Mouse (Mus musculus) frontal cortex, adult 2 months (tissue): Measurements from ENCODE around the gene Pdlim1. TPM values are rescaled to one million over a fixed set of nuclear protein-coding genes. Genes with fewer than 3 reads are reported as not detected.
A peak's percentile ranks its signal among the peaks of the same experiment; 100 is the strongest.

Experiments used
- DNase-seq, 2 experiments: peaks; one replicate each; pipeline ENCODE4 v3.0.0; 2022; ENCODE audit warnings: low spot score in 1 of 2; ENCODE audit errors: extremely low spot score in 1 of 2
- polyA plus RNA-seq: library from polyadenylated mRNA; depleted of rRNA; stranded (reverse); fragments of >200 nt; gene quantifications from 2 replicates; pipeline ENCODE4 v1.2.3, GENCODE M21; 2012; rRNA removed

Pdlim1 gene
- 11.1 and 11.3 TPM in 2 replicates for polyA plus RNA-seq

GRCm38 (mm10) chr19:40271308-40271892 lies at the start of gene Pdlim1:
Pdlim1 (minus strand) TSS chr19:40271842.
- no peak for DNase-seq

GRCm38 (mm10) chr19:40319199-40319598 lies 47.6 kb upstream of the Pdlim1 start:
- no peak for DNase-seq

GRCm38 (mm10) chr19:40318511-40318910 lies 46.9 kb upstream of the Pdlim1 start:
- no peak for DNase-seq

GRCm38 (mm10) chr19:40317001-40317400 lies 45.4 kb upstream of the Pdlim1 start:
- no peak for DNase-seq

- DNase-seq, result no peak
These were observed 42.6 kb upstream of the Pdlim1 start for GRCm38 (mm10) chr19:40314252-40314651.

GRCm38 (mm10) chr19:40311631-40312030 lies 40.0 kb upstream of the Pdlim1 start:
- DNase-seq, result no peak

GRCm38 (mm10) chr19:40310410-40311130 lies 38.9 kb upstream of the Pdlim1 start:
- DNase-seq, result no peak

GRCm38 (mm10) chr19:40309911-40310310 lies 38.3 kb upstream of the Pdlim1 start:
- no peak for DNase-seq

GRCm38 (mm10) chr19:40307550-40307949 lies 35.9 kb upstream of the Pdlim1 start:
- DNase-seq, result peak in 1 of 2 experiments; percentile 51

- no peak for DNase-seq
These were observed 35.0 kb upstream of the Pdlim1 start for GRCm38 (mm10) chr19:40306631-40307030.

- DNase-seq, result peak in 1 of 2 experiments; percentile 49
These were observed 33.8 kb upstream of the Pdlim1 start for GRCm38 (mm10) chr19:40305456-40305855.

GRCm38 (mm10) chr19:40302916-40303315 lies 31.3 kb upstream of the Pdlim1 start:
- no peak for DNase-seq

- no peak for DNase-seq
These were observed 30.8 kb upstream of the Pdlim1 start for GRCm38 (mm10) chr19:40302477-40302876.

- DNase-seq, result peak; percentile 70 to 80
These were observed 28.5 kb upstream of the Pdlim1 start for GRCm38 (mm10) chr19:40299983-40300759.

- DNase-seq, result peak in 1 of 2 experiments; percentile 64
These were observed 27.5 kb upstream of the Pdlim1 start for GRCm38 (mm10) chr19:40299182-40299581.

GRCm38 (mm10) chr19:40298574-40298973 lies 26.9 kb upstream of the Pdlim1 start:
- DNase-seq, result peak; percentile 81 to 86

GRCm38 (mm10) chr19:40297798-40298144 lies 26.1 kb upstream of the Pdlim1 start:
- DNase-seq, result no peak

GRCm38 (mm10) chr19:40297078-40297797 lies 25.6 kb upstream of the Pdlim1 start:
- DNase-seq, result no peak

GRCm38 (mm10) chr19:40294231-40294630 lies 22.6 kb upstream of the Pdlim1 start:
- no peak for DNase-seq

GRCm38 (mm10) chr19:40293791-40294190 lies 22.1 kb upstream of the Pdlim1 start:
- DNase-seq, result no peak
